Mouse (Mus musculus) hindbrain, embryonic 13.5 days (tissue): ENCODE measurements around the gene Itga9. TPM values are rescaled to one million over a fixed set of nuclear protein-coding genes. Genes with fewer than 3 reads are reported as not detected.

Source experiments
- ATAC-seq: fragments of 200-750 bp; cut with Nextera tagmentation; 2 replicates; pipeline ENCODE4 v1.8.0; 2017; ENCODE audit warnings: moderate TSS enrichment; ENCODE audit not compliant: low FRiP score
- H3K27ac ChIP-seq: fragments of 300-500 bp; sonication (generic); 2 replicates; pipeline ENCODE4 v1.5.1; 2015; ENCODE audit warnings: inconsistent platforms, mild to moderate bottlenecking, moderate library complexity
- H3K27me3 ChIP-seq: fragments of 300-500 bp; sonication (generic); 2 replicates; pipeline ENCODE4 v1.6.1; 2015; ENCODE audit warnings: mild to moderate bottlenecking, inconsistent platforms
- H3K36me3 ChIP-seq: fragments of 300-500 bp; sonication (generic); 2 replicates; pipeline ENCODE4 v1.6.1; 2015; ENCODE audit warnings: mild to moderate bottlenecking, inconsistent platforms
- H3K4me1 ChIP-seq: fragments of 300-500 bp; sonication (generic); replicated peaks from 2 replicates; pipeline ENCODE4 v1.6.1; 2015; ENCODE audit warnings: inconsistent platforms
- H3K4me2 ChIP-seq: fragments of 300-500 bp; sonication (generic); 2 replicates; pipeline ENCODE4 v1.6.1; 2015; ENCODE audit warnings: inconsistent platforms, mild to moderate bottlenecking, moderate library complexity
- H3K4me3 ChIP-seq: fragments of 300-500 bp; sonication (generic); 2 replicates; pipeline ENCODE4 v1.5.1; 2015; ENCODE audit warnings: mild to moderate bottlenecking, inconsistent platforms
- H3K9ac ChIP-seq: fragments of 300-500 bp; sonication (generic); 2 replicates; pipeline ENCODE4 v1.6.1; 2015; ENCODE audit warnings: mild to moderate bottlenecking, inconsistent platforms
- H3K9me3 ChIP-seq: fragments of 300-500 bp; sonication (generic); 2 replicates; pipeline ENCODE4 v1.6.1; 2016; ENCODE audit warnings: inconsistent platforms
- WGBS: fragments of 180-500 bp; shearing (Covaris S2); methylation state at CpG from one replicate; pipeline ENCODE4 v1.1.7; 2015; 5-methylcytosine and 5-hydroxymethylcytosine counted together
- polyA plus RNA-seq: library from polyadenylated mRNA; unstranded; fragments of >200 nt; fragmentation: Nextera tagmentation; extraction: Ambion mirVana; gene quantifications from 2 replicates; pipeline ENCODE4 v1.2.1, GENCODE M21; 2015

Gene Itga9
- polyA plus RNA-seq, 1 experiment from 2014 or later = 1.8 TPM

- H3K4me1 ChIP-seq = peaks cover 10% of the 10 kb centered on the region; the same call in 1 of the 2 replicates
- H3K27me3 ChIP-seq = no peaks in the 10 kb centered on the region
- no peak overlapping the region for H3K4me3 ChIP-seq
- no peaks in the 10 kb centered on the region for H3K36me3 ChIP-seq
- H3K9ac ChIP-seq = no peak overlapping the region
- WGBS = 77% methylated on average over 7 of the region's 7 CpGs
- H3K27ac ChIP-seq = no peak overlapping the region
- H3K4me2 ChIP-seq = no peak overlapping the region
- H3K9me3 ChIP-seq = no peaks in the 10 kb centered on the region
- ATAC-seq = no peak
These were observed 53.8 kb downstream of the Itga9 start for GRCm38 (mm10) chr9:118660259-118660658.

GRCm38 (mm10) chr9:118662026-118662425 is 55.5 kb downstream of the Itga9 start:
- 92% methylated on average over 8 of the region's 8 CpGs for WGBS

GRCm38 (mm10) chr9:118662476-118662875 is 56.0 kb downstream of the Itga9 start:
- no peak overlapping the region for H3K27ac ChIP-seq
- no peaks in the 10 kb centered on the region for H3K27me3 ChIP-seq
- ATAC-seq = no peak
- H3K4me1 ChIP-seq = peaks cover 10% of the 10 kb centered on the region; the same call in 1 of the 2 replicates
- no peak overlapping the region for H3K4me2 ChIP-seq
- H3K36me3 ChIP-seq = peaks cover 7% of the 10 kb centered on the region; the same call in 1 of the 2 replicates
- no peak overlapping the region for H3K4me3 ChIP-seq
- 92% methylated on average over 10 of the region's 10 CpGs for WGBS
- no peak overlapping the region for H3K9ac ChIP-seq
- H3K9me3 ChIP-seq = peaks cover 12% of the 10 kb centered on the region; the same call in 1 of the 2 replicates

More at GRCm38 (mm10) chr9:118662026-118662425, 55.5 kb downstream of the Itga9 start:
- Histone ChIP-seq H3K36me3 (peaks cover 7% of the 10 kb centered on the region; the same call in 1 of the 2 replicates), H3K4me1 (peaks cover 10% of the 10 kb centered on the region; the same call in 1 of the 2 replicates), H3K4me2 (no peak overlapping the region), H3K4me3 (no peak overlapping the region), H3K27me3 (no peaks in the 10 kb centered on the region), H3K27ac (no peak overlapping the region), H3K9ac (no peak overlapping the region), H3K9me3 (peaks cover 12% of the 10 kb centered on the region; the same call in 1 of the 2 replicates)
- no peak for ATAC-seq

GRCm38 (mm10) chr9:118663938-118664337 is 57.4 kb downstream of the Itga9 start:
- Histone ChIP-seq H3K27ac (peak overlapping the region; percentile 44), H3K4me3 (no peak overlapping the region), H3K27me3 (no peaks in the 10 kb centered on the region), H3K9me3 (peaks cover 12% of the 10 kb centered on the region; the same call in 1 of the 2 replicates), H3K4me2 (no peak overlapping the region), H3K4me1 (peaks cover 10% of the 10 kb centered on the region; the same call in 1 of the 2 replicates), H3K9ac (peak overlapping the region; percentile 35; the same call in 1 of the 2 replicates), H3K36me3 (peaks cover 7% of the 10 kb centered on the region; the same call in 1 of the 2 replicates)
- WGBS = 41% methylated on average over 6 of the region's 6 CpGs
- ATAC-seq = no peak

- Histone ChIP-seq H3K4me3 (no peak overlapping the region), H3K36me3 (peaks cover 7% of the 10 kb centered on the region; the same call in 1 of the 2 replicates), H3K4me1 (peaks cover 10% of the 10 kb centered on the region; the same call in 1 of the 2 replicates), H3K9me3 (peaks cover 16% of the 10 kb centered on the region), H3K4me2 (no peak overlapping the region), H3K9ac (no peak overlapping the region), H3K27me3 (no peaks in the 10 kb centered on the region), H3K27ac (no peak overlapping the region)
- ATAC-seq = no peak
- WGBS = 79% methylated on average over 3 of the region's 3 CpGs
These were observed 59.6 kb downstream of the Itga9 start for GRCm38 (mm10) chr9:118666069-118666468.

GRCm38 (mm10) chr9:118669696-118670095 is 63.2 kb downstream of the Itga9 start:
- WGBS = 83% methylated on average over 3 of the region's 3 CpGs
- peaks cover 16% of the 10 kb centered on the region for H3K9me3 ChIP-seq

GRCm38 (mm10) chr9:118674277-118674676 is 67.8 kb downstream of the Itga9 start:
- peaks cover 5% of the 10 kb centered on the region for H3K9me3 ChIP-seq
- 74% methylated on average over 12 of the region's 12 CpGs for WGBS
- no peaks in the 10 kb centered on the region for H3K36me3 ChIP-seq
- no peak overlapping the region for H3K27ac ChIP-seq
- peaks cover 18% of the 10 kb centered on the region for H3K4me1 ChIP-seq
- no peak overlapping the region for H3K9ac ChIP-seq
- no peak overlapping the region for H3K4me3 ChIP-seq
- no peak overlapping the region for H3K4me2 ChIP-seq
- H3K27me3 ChIP-seq = no peaks in the 10 kb centered on the region
- no peak for ATAC-seq

More at GRCm38 (mm10) chr9:118669696-118670095, 63.2 kb downstream of the Itga9 start:
- H3K4me3 ChIP-seq = no peak overlapping the region
- H3K4me2 ChIP-seq = no peak overlapping the region
- H3K27ac ChIP-seq = no peak overlapping the region
- H3K27me3 ChIP-seq = no peaks in the 10 kb centered on the region
- peaks cover 5% of the 10 kb centered on the region; the same call in 1 of the 2 replicates for H3K4me1 ChIP-seq
- peaks cover 7% of the 10 kb centered on the region; the same call in 1 of the 2 replicates for H3K36me3 ChIP-seq
- no peak for ATAC-seq
- no peak overlapping the region for H3K9ac ChIP-seq

GRCm38 (mm10) chr9:118674761-118675160 is 68.3 kb downstream of the Itga9 start:
- Histone ChIP-seq H3K9me3 (peaks cover 5% of the 10 kb centered on the region), H3K4me3 (no peak overlapping the region), H3K27me3 (no peaks in the 10 kb centered on the region), H3K9ac (no peak overlapping the region), H3K36me3 (no peaks in the 10 kb centered on the region), H3K4me2 (no peak overlapping the region), H3K27ac (no peak overlapping the region), H3K4me1 (peaks cover 18% of the 10 kb centered on the region)
- WGBS = 90% methylated on average over 20 of the region's 22 CpGs
- no peak for ATAC-seq

- no peak overlapping the region for H3K27ac ChIP-seq
- ATAC-seq = no peak
- no peaks in the 10 kb centered on the region for H3K36me3 ChIP-seq
- peaks cover 18% of the 10 kb centered on the region for H3K4me1 ChIP-seq
- WGBS = 89% methylated on average over 8 of the region's 8 CpGs
- no peaks in the 10 kb centered on the region for H3K9me3 ChIP-seq
- no peak overlapping the region for H3K9ac ChIP-seq
- no peaks in the 10 kb centered on the region for H3K27me3 ChIP-seq
- no peak overlapping the region for H3K4me2 ChIP-seq
- H3K4me3 ChIP-seq = no peak overlapping the region
These were observed 69.2 kb downstream of the Itga9 start for GRCm38 (mm10) chr9:118675573-118676170.

GRCm38 (mm10) chr9:118676692-118677091 is 70.2 kb downstream of the Itga9 start:
- Histone ChIP-seq H3K27me3 (no peaks in the 10 kb centered on the region), H3K27ac (0 out of 2 replicates have a peak overlapping the region, but pooled peaks have one; percentile 35), H3K9me3 (no peaks in the 10 kb centered on the region), H3K4me1 (peaks cover 18% of the 10 kb centered on the region), H3K4me2 (no peak overlapping the region), H3K9ac (no peak overlapping the region), H3K4me3 (no peak overlapping the region), H3K36me3 (no peaks in the 10 kb centered on the region)
- ATAC-seq = 0 out of 2 replicates have a peak, but pooled peaks have one; percentile 17
- 76% methylated on average over 8 of the region's 8 CpGs for WGBS

GRCm38 (mm10) chr9:118677349-118677748 is 70.9 kb downstream of the Itga9 start:
- no peak overlapping the region for H3K4me2 ChIP-seq
- no peak overlapping the region; the same call in 1 of the 2 replicates for H3K9ac ChIP-seq
- no peaks in the 10 kb centered on the region for H3K36me3 ChIP-seq
- 0 out of 2 replicates have a peak overlapping the region, but pooled peaks have one; percentile 35 for H3K27ac ChIP-seq
- no peaks in the 10 kb centered on the region for H3K9me3 ChIP-seq
- peaks cover 18% of the 10 kb centered on the region for H3K4me1 ChIP-seq
- ATAC-seq = 0 out of 2 replicates have a peak, but pooled peaks have one; percentile 28
- 55% methylated on average over 9 of the region's 9 CpGs for WGBS
- no peak overlapping the region for H3K4me3 ChIP-seq
- no peaks in the 10 kb centered on the region for H3K27me3 ChIP-seq

- Histone ChIP-seq H3K36me3 (no peaks in the 10 kb centered on the region), H3K4me2 (no peak overlapping the region), H3K27me3 (no peaks in the 10 kb centered on the region), H3K9me3 (no peaks in the 10 kb centered on the region), H3K4me1 (peaks cover 18% of the 10 kb centered on the region), H3K4me3 (no peak overlapping the region), H3K27ac (no peak overlapping the region; the same call in 1 of the 2 replicates), H3K9ac (no peak overlapping the region)
- ATAC-seq = no peak
- WGBS = 65% methylated on average over 15 of the region's 15 CpGs
These were observed 71.7 kb downstream of the Itga9 start for GRCm38 (mm10) chr9:118678020-118678750.
